Mouse (Mus musculus) embryonic fibroblast, embryonic 13.5 days (primary cell): Measurements from ENCODE around the gene Itpr2. TPM values are rescaled to one million over a fixed set of nuclear protein-coding genes. Genes with fewer than 3 reads are reported as not detected.

ENCODE experiments used
- H3K27ac ChIP-seq: 2 replicates; pipeline ENCODE4 v1.5.1; 2012; ENCODE audit warnings: low read length, control low read depth, inconsistent platforms; ENCODE audit not compliant: insufficient read depth
- H3K4me1 ChIP-seq: 2 replicates; pipeline ENCODE4 v1.6.1; 2011; ENCODE audit warnings: low read length; ENCODE audit not compliant: control insufficient read depth, insufficient read depth
- H3K4me3 ChIP-seq: 2 replicates; pipeline ENCODE4 v1.5.1; 2011; ENCODE audit warnings: mild to moderate bottlenecking, control low read depth, low read length; ENCODE audit not compliant: insufficient read depth
- CTCF ChIP-seq: IDR thresholded peaks from 2 replicates; pipeline ENCODE4 v1.5.1; 2011; ENCODE audit warnings: mild to moderate bottlenecking, control low read depth, low read length, moderate library complexity, borderline replicate concordance; ENCODE audit not compliant: insufficient read depth
- POLR2A ChIP-seq: IDR thresholded peaks from 2 replicates; pipeline ENCODE4 v1.6.1; 2011; ENCODE audit warnings: low read depth, mild to moderate bottlenecking, control low read depth, low read length, moderate library complexity
- polyA plus RNA-seq: library from polyadenylated mRNA; stranded (reverse); fragments of >200 nt; gene quantifications from 2 replicates; pipeline ENCODE4 v1.2.4, GENCODE M21; 2011; ENCODE audit warnings: low read depth; ENCODE audit not compliant: missing spikeins, insufficient read length

The Itpr2 gene
- polyA plus RNA-seq, 1 experiment, result 7.7 TPM

DNA sequence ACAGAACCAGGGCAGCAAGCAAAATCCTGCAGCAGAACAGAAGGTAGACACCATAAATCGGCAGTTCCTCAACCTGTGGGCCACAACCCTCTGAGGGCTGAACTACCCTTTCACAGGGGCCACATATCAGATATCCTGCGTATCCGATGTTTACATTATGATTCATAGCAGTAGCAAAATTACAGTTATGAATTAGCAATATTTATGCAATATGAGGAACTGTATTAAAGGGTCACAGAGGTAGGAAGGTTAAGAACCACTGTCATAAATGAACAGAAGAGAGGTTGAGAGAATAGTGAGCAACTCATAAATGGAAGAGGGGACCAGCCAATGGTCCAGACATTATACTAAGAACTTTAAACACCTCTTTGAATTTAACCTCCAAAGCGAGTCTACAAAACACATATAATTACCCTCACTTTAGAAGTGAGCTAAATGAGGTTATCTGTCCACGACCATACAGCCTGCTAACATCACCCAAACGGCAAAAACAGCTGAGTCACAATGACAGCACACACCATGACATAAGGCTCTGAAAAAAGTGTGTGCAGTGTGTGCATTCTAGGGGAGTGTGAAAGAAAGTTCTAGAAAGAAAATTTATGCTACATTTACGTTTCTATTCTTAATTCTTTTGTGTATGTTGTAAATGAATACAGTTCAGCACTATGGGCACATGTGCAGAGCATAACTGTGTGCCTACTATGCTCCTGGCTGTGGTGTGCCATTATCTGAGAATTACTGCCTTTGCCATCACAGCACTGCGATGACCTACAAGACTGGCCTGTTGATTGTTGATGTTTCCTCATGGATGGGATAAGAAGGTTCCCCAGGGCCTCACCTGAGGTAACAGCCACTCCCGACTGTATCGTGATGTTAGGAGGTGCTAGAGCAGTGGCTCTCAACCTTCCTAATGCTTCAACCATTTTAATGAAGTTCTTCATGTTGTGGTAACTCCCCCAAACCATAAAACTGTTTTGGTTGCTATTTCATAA, 47.2 kb downstream of the Itpr2 start:
- Histone ChIP-seq H3K4me3 (no peak overlapping the region), H3K27ac (no peak overlapping the region), H3K4me1 (no peaks in the 10 kb centered on the region)
- TF ChIP-seq CTCF, result no peak
- no peak for TF ChIP-seq POLR2A

DNA sequence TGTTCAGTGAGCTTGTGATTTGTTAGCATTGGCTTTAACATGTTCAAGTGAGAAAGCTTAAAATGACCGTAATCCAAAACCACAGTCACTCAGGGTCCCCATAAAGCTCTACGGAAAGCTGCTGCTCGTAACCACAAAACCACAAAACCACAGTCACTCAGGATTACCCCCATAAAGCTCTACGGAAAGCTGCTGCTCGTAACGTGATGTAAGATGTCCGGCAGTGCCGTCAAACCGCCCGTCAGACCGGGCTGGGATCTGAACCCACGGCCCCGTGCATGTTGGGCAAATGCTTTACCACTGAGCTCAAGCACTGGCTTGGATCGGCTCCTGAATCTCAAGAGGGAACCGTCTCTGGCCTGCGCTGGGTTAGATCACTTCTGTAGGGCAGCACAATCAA, 49.5 kb downstream of the Itpr2 start:
- no peak overlapping the region for H3K4me3 ChIP-seq
- H3K27ac ChIP-seq, result no peak overlapping the region
- no peaks in the 10 kb centered on the region for H3K4me1 ChIP-seq
- TF ChIP-seq CTCF (no peak), POLR2A (no peak)

DNA sequence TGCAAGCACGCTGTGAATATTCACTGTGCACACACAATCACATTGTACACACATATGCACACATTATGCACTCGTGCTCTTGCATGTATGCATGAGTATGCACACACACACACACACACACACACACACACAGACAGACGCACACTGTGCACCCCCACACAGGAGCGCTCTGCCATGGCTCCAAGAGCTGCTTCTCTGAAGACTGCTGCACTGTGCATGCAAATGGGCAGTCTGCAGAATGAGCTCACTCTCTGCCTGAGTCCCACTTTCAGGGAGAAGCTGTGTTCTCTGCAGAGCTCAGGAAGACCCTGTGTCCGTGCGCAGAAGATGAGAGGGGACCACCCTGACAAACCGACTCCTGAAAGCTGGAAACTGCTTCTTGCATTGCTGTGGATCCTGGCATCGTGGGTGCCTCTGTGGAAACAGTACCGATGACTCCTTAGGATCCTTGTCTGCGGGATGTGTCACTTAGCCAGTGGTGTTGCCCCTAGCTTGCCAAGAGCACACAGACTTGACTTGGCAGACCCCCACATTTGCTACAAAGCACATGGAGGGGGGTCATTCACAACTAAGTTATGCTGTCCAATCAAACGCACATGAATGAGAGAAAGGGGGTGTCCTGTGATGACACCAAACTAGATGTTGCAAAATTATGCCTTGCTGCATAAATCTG, 55.9 kb downstream of the Itpr2 start:
- no peak overlapping the region for H3K27ac ChIP-seq
- no peak overlapping the region for H3K4me3 ChIP-seq
- H3K4me1 ChIP-seq, result no peaks in the 10 kb centered on the region
- TF ChIP-seq CTCF (no peak), POLR2A (no peak)

DNA sequence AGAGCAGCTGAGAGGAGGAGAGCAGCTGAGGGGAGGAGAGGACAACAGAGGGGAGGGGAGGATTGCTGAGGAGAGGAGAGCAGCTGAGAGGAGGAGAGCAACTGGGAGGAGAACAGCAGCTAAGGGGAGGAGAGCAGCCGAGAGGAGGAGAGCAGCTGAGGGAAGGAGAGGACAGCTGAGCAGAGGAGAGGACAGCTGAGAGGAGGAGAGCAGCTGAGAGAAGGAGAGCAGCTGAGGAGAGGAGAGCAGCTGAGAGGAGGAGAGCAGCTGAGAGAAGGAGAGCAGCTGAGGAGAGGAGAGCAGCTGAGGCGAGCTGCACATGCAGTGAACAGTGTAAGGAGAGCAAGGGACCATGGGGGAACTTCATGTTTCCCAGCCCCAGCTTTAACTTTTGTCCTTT, 62.2 kb downstream of the Itpr2 start:
- TF ChIP-seq CTCF, result no peak
- no peak for TF ChIP-seq POLR2A
- Histone ChIP-seq H3K27ac (no peak overlapping the region), H3K4me3 (no peak overlapping the region), H3K4me1 (peaks cover 6% of the 10 kb centered on the region; the same call in 1 of the 2 replicates)

DNA sequence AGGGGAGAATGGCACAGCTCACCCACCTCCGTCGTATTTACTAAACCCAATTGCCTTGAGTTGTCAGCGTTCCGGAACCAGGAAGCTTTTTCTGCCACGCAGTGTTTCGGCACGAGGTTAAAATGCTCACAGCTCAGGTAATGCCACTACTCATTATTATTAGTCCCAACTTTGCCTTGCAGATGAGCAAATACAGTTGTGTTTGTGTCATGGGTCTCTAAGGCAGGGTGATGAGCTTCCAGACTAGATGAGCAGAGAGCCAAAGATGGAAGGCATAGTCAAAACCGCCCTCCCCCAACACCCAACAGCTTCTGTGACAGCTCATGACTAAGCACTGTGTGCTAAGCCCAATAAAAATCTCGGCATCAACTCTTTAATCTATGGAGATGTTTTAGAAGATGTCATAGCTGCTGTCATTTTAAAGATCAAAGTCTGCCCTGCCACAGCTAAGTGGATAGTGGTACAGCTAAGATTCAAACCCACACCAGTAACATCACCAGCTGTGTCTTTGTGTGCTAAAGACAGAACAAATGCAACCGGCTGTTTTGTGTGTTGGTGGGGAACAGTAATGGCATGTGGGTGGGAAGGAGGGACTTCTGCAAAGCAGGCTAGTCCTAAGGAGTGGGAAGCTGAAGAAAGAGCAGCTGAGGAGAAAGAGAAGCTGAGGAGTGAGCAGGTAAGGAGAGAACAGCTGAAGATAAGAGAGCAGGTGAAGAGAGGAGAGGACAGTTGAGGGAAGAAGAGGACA, 62.8 kb downstream of the Itpr2 start:
- TF ChIP-seq POLR2A, result no peak
- no peak for TF ChIP-seq CTCF
- Histone ChIP-seq H3K27ac (no peak overlapping the region), H3K4me1 (peaks cover 6% of the 10 kb centered on the region; the same call in 1 of the 2 replicates), H3K4me3 (no peak overlapping the region)

DNA sequence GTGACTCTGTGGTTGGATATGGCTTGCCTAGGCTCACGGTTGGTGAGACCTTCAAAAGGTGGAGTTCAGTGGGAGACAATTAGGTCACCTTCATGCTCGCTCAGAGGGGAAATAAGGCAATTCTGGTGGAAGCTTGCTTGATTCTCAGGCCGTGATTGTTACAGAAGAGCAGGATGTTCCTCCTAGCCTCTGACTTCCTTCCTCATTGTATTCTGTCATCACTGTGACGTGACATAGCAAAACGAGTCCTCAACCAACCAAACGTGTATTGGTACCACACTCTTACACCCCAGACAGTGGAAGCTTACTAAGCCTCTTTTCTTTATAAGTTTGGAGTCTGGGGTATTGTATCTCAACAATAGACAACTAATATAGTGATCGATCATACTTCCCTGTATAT, 64.0 kb downstream of the Itpr2 start:
- H3K4me3 ChIP-seq, result no peak overlapping the region
- no peak overlapping the region for H3K27ac ChIP-seq
- H3K4me1 ChIP-seq, result peaks cover 10% of the 10 kb centered on the region; the same call in 1 of the 2 replicates
- TF ChIP-seq POLR2A, result no peak
- no peak for TF ChIP-seq CTCF

DNA sequence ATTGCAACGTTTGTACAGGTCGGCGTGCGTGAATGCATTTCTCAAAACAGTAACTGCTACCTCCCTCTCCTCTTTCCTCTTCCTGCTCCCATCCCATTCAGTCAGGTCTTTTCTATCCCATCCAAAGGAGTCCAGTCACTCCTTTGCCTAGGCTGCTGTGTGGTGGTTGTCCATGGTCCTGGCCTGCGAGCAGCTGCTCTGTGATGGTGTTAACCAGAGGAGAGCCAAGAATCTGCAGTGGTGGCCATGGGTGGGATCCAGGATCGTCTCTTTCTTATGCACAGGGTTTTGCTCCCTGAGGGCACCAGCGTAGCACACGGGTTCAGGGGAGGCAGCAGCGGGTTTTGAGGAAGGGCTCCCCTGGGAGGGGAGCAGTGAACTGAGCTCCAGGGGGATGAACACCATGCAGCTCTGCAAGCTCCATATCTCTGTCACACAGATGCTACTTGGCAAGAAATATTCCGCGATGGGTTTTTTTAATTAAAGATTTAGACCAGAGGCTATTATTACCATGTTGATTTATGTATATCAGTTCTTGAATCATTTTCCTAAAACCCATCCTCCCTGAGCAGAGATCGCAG, 65.0 kb downstream of the Itpr2 start:
- TF ChIP-seq POLR2A (no peak), CTCF (no peak)
- Histone ChIP-seq H3K27ac (no peak overlapping the region), H3K4me3 (no peak overlapping the region), H3K4me1 (peaks cover 19% of the 10 kb centered on the region; the same call in 1 of the 2 replicates)

DNA sequence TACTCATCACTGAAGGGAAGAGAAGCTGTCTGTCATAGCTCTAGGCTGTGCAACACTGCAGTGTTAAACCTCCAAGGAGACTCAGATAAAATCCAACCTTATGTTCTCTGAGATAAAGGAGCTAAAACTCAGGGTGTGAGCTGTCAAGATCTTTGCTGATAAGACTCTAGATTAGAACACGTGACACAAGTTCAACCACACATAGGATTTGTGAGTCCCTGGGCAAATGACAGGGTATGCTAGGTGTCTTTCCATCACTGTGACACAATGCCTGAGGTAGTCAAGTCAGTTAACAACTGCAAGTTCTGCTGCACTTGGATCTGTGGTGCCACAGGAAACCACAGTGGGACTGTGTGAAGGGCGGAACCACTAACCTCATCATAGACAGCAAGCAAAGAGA, 67.8 kb downstream of the Itpr2 start:
- Histone ChIP-seq H3K27ac (no peak overlapping the region), H3K4me3 (no peak overlapping the region), H3K4me1 (peaks cover 17% of the 10 kb centered on the region; the same call in 1 of the 2 replicates)
- TF ChIP-seq CTCF (no peak), POLR2A (no peak)
